Mouse (Mus musculus): ENCODE measurements at regions not wholly inside any gene's neighbourhood (a gene's known extent, or its start where the extent isn't known, plus 50 kb on each side); places are given as distances from the start of the nearest gene placed in this dataset.

- no peak for TF ChIP-seq CTCF (IDR thresholded peaks at IDR 0.05; ENCODE audit: low read depth, low read length)
- no peak for TF ChIP-seq POLR2A (IDR thresholded peaks at IDR 0.05; ENCODE audit: extremely low read depth, insufficient read depth, low read length)
Measured at GRCm38 (mm10) chr13:42369826-42370225, 68.5 kb downstream of the Edn1 start.
